Mouse (Mus musculus): ENCODE results near the gene Chst8. TPM values are rescaled to one million over a fixed set of nuclear protein-coding genes. Genes with fewer than 3 reads are reported as not detected.

Chst8 gene
- polyA plus RNA-seq, 1 experiment: 12.5 TPM

GRCm38 (mm10) chr7:34805042-34805441 lies 7.5 kb downstream of the Chst8 start:
- DNase-seq (ENCODE audit: extremely low spot score in 1 of 2, low spot score in 1 of 2): no peak

GRCm38 (mm10) chr7:34799950-34800511 lies 12.5 kb downstream of the Chst8 start:
- no peak for DNase-seq (ENCODE audit: extremely low spot score in 1 of 2, low spot score in 1 of 2)

GRCm38 (mm10) chr7:34799404-34799771 lies 13.1 kb downstream of the Chst8 start:
- DNase-seq (ENCODE audit: extremely low spot score in 1 of 2, low spot score in 1 of 2): no peak

DNA sequence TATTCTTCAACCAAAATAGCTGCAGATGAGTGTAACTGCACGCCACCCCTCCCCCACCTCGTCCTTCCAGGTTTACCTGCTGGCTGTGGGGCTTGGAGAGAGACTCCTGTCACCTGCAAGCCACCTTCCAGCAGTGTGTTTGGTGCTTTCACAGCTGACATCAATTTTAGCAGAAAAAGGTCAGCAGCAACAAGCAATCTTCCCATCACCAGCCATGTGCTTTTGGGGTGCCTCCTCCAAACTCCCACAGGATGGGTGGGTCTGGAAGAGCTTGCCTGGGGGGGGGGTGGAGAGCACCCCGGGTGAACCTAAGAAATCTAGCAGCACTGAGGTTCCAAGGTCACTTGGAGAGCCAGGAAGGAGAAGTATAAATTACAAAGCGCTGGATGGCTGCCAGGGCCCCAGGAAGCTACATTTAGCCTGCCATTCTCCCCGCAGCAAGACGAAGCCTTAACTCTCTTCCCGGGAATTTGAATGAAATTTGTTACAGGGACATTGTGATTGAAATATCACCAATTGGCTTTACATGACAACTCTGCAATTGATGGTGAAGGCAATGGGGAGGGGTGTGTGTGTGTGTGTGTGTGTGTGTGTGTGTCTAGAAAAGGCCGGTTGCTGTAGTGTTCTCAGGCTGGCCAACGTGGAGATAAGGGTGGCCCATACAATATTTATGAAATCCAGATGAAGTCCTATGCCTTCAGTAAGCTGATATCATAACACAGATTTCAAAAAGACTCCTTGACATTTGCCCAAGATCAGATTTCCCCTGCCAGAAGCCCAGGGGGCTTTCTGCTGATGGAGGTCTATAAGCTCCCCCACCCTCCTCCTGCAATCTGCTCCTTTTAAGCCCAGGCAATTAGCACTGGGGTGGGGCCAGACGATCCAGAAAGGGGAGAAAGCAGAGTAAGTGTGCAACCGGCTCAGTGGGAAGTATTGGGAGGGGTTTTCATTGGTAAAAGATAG lies 13.8 kb downstream of the Chst8 start:
- no peak for DNase-seq (ENCODE audit: extremely low spot score in 1 of 2, low spot score in 1 of 2)

DNA sequence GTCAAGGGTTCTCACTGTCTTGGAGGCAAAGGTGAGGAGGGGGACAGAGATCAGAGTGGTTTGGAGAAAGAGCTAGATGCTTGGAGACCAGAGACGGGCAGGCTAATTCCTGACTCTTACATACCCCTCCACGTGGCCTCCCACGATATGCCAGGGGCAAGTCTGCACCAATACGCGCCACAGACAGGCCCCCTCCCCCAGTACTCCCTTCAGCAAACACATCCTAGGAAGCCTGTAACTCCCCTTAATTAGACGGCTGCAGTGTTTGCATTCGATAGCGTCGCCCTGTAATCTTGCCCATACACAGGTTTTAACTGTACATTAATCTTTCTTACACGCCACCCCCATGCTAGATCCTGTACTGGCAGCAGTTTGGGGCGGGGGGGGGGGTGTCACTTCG lies 14.5 kb downstream of the Chst8 start:
- DNase-seq (ENCODE audit: extremely low spot score in 1 of 2, low spot score in 1 of 2): no peak

- no peak for DNase-seq (ENCODE audit: extremely low spot score in 1 of 2, low spot score in 1 of 2)
These were observed 22.1 kb downstream of the Chst8 start for GRCm38 (mm10) chr7:34790459-34790858.

DNA sequence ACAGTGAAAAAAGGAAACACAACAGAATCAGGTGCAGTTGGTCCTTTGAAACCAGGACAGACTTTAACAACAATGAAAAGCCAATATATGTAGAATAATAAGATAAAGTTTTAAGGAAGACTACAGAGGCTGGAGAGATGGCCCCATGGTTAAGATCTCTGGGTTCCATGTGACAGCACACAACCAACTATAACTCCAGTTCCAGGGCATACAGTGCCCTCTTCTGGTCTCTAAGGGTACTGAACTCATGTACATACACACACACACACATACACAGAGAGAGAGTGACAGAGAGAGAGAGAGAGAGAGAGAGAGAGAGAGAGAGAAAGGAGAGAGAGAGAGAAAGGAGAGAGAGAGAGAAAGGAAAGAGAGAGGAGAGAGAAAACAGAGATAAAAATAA lies 25.3 kb downstream of the Chst8 start:
- no peak for DNase-seq (ENCODE audit: extremely low spot score in 1 of 2, low spot score in 1 of 2)

- DNase-seq (ENCODE audit: extremely low spot score in 1 of 2, low spot score in 1 of 2): no peak
These were observed 27.5 kb downstream of the Chst8 start for GRCm38 (mm10) chr7:34785052-34785451.

DNA sequence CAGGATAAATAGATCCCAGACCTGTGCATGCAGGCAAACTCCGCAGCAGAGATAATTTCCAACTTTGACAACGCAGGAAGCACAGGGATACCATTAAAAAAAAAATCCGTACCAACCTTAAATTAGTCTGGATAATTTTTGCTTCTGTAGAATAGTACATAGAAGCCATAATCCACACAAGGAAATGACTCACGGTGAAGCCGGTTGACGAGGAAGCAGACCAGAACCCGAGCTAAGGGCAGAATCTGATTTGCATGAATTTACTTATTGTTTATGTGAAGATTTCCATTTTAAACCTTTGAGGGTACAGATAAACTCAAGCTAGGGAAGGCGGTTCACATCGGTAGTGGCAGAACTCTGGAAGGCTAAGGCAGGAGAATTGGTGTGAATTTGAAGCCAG lies 28.0 kb downstream of the Chst8 start:
- peak in 1 of 2 experiments; percentile 35 for DNase-seq (ENCODE audit: extremely low spot score in 1 of 2, low spot score in 1 of 2)

DNA sequence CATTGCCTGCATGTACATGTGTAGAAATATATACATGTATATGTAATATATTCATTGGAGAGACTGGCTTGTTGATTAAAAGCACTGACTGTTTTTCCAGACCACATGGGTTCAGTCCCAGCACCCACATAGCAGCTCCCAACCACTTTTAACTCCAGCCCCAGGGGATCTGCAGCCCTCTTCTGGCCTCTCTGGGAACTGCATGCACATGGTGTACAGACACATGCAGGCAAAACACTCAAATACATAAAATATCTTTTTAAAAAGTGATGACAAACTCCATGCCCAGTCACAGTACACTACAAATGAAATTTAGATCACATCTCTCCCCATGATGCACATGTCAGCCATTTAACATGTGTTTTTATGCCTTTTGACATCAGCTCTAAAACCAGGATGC lies 30.5 kb downstream of the Chst8 start:
- no peak for DNase-seq (ENCODE audit: extremely low spot score in 1 of 2, low spot score in 1 of 2)

DNA sequence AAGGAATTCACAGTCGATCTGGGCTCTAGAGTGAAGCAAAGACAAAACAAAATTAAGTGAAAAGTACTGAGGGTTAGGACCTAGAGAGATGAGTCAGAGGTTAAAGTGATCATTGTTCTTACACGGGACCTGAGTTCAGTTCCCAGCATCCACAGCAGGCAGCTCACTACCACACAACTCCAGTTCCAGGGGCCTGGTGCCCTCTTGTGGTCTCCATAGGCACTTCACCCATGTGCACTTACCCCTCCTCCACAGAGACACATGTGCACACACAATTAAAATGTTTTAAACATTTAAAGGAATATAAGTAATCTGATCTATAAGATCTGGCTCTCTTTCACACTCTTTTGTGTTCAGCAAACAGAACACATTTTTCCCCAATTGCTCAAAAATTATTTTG lies 31.3 kb downstream of the Chst8 start:
- DNase-seq (ENCODE audit: extremely low spot score in 1 of 2, low spot score in 1 of 2): no peak

GRCm38 (mm10) chr7:34778426-34778825 lies 34.1 kb downstream of the Chst8 start:
- peak; percentile 46 to 78 for DNase-seq (ENCODE audit: extremely low spot score in 1 of 2, low spot score in 1 of 2)

GRCm38 (mm10) chr7:34775659-34776058 lies 36.9 kb downstream of the Chst8 start:
- no peak for DNase-seq (ENCODE audit: extremely low spot score in 1 of 2, low spot score in 1 of 2)

DNA sequence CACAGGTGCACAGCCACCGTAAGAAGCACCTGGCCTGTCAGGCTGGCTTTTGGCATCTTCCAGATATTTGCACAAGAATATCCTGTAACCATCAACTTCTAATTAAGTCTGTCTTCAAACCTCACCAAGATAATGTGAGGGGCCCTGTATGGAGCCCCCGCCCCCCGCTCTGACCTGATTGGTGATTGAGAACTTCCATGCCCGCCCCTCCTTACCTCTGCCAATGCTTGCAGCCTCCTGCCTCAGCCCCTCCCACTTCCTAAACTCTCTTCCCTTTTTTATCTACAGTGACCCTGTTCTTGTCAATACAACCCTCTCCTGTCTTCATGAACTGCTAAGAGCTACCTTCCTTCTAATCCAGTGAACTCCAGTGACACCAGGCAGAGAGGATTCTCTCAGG lies 37.6 kb downstream of the Chst8 start:
- DNase-seq (ENCODE audit: extremely low spot score in 1 of 2, low spot score in 1 of 2): no peak

GRCm38 (mm10) chr7:34774020-34774419 lies 38.5 kb downstream of the Chst8 start:
- DNase-seq (ENCODE audit: extremely low spot score in 1 of 2, low spot score in 1 of 2): peak; percentile 52 to 65

DNA sequence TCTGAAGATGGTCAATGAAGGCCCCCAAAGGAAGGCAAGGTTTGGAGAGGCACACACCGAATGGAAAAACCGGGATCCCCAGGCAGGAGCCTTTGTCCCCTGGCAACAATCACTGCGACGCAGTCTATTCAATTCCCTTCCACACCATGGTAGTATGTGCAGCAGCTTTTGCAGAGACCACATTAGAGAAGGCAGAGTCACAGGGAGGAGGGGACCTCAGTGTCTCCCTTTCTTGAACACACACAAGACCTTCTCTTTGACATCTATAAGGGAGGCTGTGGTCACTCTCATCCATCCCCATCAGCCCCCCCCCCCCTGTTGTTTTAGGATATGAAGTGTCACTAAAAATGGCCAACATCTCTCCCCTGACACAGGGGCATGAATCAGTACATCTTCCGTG lies 39.2 kb downstream of the Chst8 start:
- no peak for DNase-seq (ENCODE audit: extremely low spot score in 1 of 2, low spot score in 1 of 2)

DNA sequence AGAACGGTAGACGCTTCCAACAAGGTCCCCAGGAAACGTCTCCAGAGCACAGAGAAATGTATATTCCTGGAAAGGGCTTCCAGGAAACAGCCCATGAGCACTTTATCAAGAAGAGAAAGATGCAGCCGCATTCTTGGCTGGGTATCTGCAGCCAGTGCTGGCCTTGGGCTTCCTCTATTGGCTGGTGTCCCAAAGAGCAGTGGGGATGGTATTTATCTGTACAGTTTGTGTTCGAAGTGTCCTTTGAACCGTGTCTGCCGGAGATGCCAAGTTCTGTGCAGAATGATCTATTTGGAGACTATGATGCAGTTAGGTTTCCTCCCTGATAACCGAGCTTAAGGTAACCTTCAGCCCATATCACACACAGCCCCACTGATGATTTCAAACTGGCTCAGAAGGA lies 43.0 kb downstream of the Chst8 start:
- DNase-seq (ENCODE audit: extremely low spot score in 1 of 2, low spot score in 1 of 2): no peak

- DNase-seq (ENCODE audit: extremely low spot score in 1 of 2, low spot score in 1 of 2): no peak
These were observed 48.0 kb downstream of the Chst8 start for GRCm38 (mm10) chr7:34764250-34765148.

GRCm38 (mm10) chr7:34759378-34759822 lies 53.1 kb downstream of the Chst8 start:
- peak; percentile 20 to 75 for DNase-seq (ENCODE audit: extremely low spot score in 1 of 2, low spot score in 1 of 2)

DNA sequence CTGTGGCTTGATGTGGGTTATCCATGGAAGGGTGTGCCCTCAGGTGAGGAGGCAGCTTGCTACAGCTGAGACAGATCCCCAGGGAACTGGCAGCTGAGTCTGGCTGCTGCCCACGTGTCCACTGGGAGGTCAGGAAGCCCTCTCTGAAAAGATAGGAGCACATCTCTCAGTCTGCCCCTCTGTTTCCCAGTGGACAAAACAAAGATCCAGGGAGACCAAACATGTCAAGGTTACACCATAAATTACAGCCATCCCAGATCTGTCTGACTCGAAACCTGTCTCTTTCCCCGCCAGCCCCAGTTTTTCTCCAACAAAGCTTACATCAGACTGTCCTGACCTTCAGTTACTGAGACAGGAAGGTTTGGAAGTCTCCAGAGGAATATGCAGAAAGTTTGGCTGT lies 53.8 kb downstream of the Chst8 start:
- DNase-seq (ENCODE audit: extremely low spot score in 1 of 2, low spot score in 1 of 2): no peak

GRCm38 (mm10) chr7:34757513-34757912 lies 55.0 kb downstream of the Chst8 start:
- DNase-seq (ENCODE audit: extremely low spot score in 1 of 2, low spot score in 1 of 2): no peak
